Mouse (Mus musculus) G1E (cell line): ENCODE measurements at regions not wholly inside any gene's neighbourhood (a gene's known extent, or its start where the extent isn't known, plus 50 kb on each side); places are given as distances from the start of the nearest gene placed in this dataset.

Source experiments
- ATAC-seq: 2 replicates; pipeline ENCODE4 v1.8.0; 2016; ENCODE audit warnings: mild to moderate bottlenecking; ENCODE audit not compliant: insufficient number of reproducible peaks, poor library complexity, low FRiP score, severe bottlenecking; ENCODE audit errors: extremely low read depth
- DNase-seq: peaks from one replicate; pipeline ENCODE4 v3.0.0; 2012; ENCODE audit warnings: low spot score
- H3K27me3 ChIP-seq: 2 replicates; pipeline ENCODE4 v1.6.1; 2012; ENCODE audit warnings: mild to moderate bottlenecking, low read length, inconsistent platforms; ENCODE audit not compliant: insufficient read depth
- H3K36me3 ChIP-seq: replicated peaks from 2 replicates; pipeline ENCODE3; 2012; ENCODE audit warnings: mild to moderate bottlenecking, inconsistent platforms
- H3K4me1 ChIP-seq: 2 replicates; pipeline ENCODE4 v1.6.1; 2012; ENCODE audit warnings: low read depth, low read length, inconsistent platforms, mixed read lengths; ENCODE audit not compliant: insufficient read depth
- H3K4me3 ChIP-seq: 2 replicates; pipeline ENCODE4 v1.5.1; 2012; ENCODE audit warnings: low read depth, mild to moderate bottlenecking, inconsistent platforms, low read length, moderate library complexity, mixed read lengths
- H3K9me3 ChIP-seq: replicated peaks from 2 replicates; pipeline ENCODE4 v1.6.1; 2012; ENCODE audit warnings: inconsistent platforms
- CTCF ChIP-seq: IDR thresholded peaks from 2 replicates; pipeline ENCODE4 v1.5.1; 2012; ENCODE audit warnings: low read depth, low read length, inconsistent platforms, mixed read lengths
- GATA1 ChIP-seq: IDR thresholded peaks from 2 replicates; pipeline ENCODE4 v1.6.1; 2012; ENCODE audit warnings: borderline replicate concordance, low read length, inconsistent platforms, mixed read lengths
- GATA2 ChIP-seq: IDR thresholded peaks from 2 replicates; pipeline ENCODE4 v1.6.1; 2012; ENCODE audit warnings: low read depth, low read length, inconsistent platforms, borderline replicate concordance
- POLR2AphosphoS5 ChIP-seq: IDR thresholded peaks from 2 replicates; pipeline ENCODE4 v1.6.1; 2012; ENCODE audit warnings: low read depth, low read length, inconsistent platforms; ENCODE audit not compliant: insufficient replicate concordance
- TAL1 ChIP-seq: conservative IDR thresholded peaks from 2 replicates; pipeline ENCODE4 v1.6.1; 2012; ENCODE audit warnings: low read depth, low read length, inconsistent platforms, mixed read lengths

DNA sequence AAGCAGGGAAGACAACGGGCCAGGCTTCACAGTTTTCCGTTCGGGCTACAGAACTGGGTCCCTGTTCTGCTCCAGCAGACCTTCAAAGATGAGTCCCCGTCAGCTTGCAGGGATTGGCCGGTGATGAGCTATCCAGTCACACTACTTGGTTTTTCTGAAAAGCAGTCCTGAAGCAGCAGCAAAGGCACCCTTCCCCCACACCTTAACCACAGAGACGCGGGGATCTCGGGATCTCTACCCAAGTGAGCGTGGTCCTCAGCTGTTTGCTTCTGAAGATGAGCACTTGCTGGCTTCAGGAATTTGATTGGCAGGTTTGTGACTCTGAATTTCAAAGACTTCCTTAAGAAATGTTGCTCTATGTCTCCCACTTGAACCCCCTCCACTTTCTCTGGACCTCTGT, 186.6 kb upstream of the Arglu1 start:
- Histone ChIP-seq H3K27me3 (no peaks in the 10 kb centered on the region), H3K36me3 (no peaks in the 10 kb centered on the region), H3K4me3 (no peak overlapping the region), H3K9me3 (no peaks in the 10 kb centered on the region), H3K4me1 (no peaks in the 10 kb centered on the region)
- DNase-seq: no peak
- ATAC-seq: no peak
- TF ChIP-seq TAL1 (no peak), GATA1 (no peak), CTCF (no peak), POLR2AphosphoS5 (no peak), GATA2 (no peak)

DNA sequence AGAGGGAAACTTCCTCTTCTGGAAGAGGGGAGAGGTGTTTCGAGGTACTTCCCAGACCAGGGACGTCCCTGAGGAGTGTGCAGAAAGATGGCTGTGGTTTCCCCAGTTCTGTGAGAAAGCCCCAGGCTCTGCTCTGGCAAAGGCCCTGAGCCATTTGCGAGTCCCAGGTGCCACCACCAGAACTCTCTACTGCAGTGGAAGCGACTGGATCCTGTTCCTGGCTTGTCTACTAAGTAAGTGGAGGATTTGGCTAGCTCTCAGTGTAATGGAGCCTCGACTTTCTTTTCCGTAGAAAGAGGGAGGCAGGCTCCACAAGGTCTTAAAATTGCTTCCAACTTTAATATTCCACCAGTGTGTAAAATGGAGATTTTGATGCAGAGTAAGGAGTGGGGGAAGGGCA, 186.1 kb upstream of the Arglu1 start:
- Histone ChIP-seq H3K27me3 (no peaks in the 10 kb centered on the region), H3K4me3 (no peak overlapping the region), H3K36me3 (no peaks in the 10 kb centered on the region), H3K4me1 (no peaks in the 10 kb centered on the region), H3K9me3 (no peaks in the 10 kb centered on the region)
- DNase-seq: no peak
- TF ChIP-seq GATA2 (no peak), TAL1 (no peak), POLR2AphosphoS5 (no peak), GATA1 (no peak), CTCF (no peak)
- ATAC-seq: no peak

DNA sequence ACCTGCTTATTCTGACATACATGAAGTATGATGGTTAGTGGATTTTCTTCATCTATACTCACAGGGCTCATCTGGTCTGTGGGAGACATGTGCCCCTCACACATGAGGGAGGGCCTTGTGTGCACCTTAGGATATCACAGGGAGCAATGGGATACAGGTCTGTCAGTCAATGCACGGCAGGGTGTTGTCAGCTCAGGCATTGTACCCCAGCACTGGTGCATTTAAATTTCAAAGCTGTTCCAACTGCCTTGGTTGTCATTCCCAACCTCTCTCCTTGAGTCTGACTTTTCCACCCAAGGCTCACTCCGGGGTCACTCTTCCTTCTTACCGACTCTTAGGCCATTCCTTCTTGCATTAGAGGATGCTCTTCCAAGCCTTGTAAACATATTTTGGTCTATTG, 181.6 kb upstream of the Arglu1 start:
- no peak for DNase-seq
- H3K36me3 ChIP-seq: no peaks in the 10 kb centered on the region
- no peak for ATAC-seq
- TF ChIP-seq TAL1 (no peak), CTCF (no peak), POLR2AphosphoS5 (no peak), GATA1 (no peak), GATA2 (no peak)
- no peaks in the 10 kb centered on the region for H3K9me3 ChIP-seq
- no peaks in the 10 kb centered on the region for H3K4me1 ChIP-seq
- no peaks in the 10 kb centered on the region for H3K27me3 ChIP-seq
- no peak overlapping the region for H3K4me3 ChIP-seq

DNA sequence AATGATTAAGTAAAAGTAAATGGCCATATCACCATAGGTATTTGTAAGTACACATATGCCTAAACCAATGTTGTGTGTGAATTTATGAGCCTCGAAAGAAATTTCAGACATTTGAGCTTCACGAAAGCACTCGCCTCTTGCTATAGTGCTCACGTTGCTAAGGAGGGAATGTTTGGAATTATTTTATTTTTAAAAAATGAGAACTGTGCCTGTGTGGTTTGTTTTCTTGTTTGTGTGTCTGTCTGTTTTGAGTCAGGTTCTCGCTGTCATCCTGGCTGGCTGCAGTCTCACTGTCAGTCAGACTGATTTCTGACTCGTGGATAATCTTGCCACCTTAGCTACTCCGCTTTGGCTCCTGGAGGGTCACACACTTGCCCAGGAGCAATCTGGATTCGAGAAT, 180.7 kb upstream of the Arglu1 start:
- no peaks in the 10 kb centered on the region for H3K27me3 ChIP-seq
- H3K4me1 ChIP-seq: no peaks in the 10 kb centered on the region
- no peak for ATAC-seq
- H3K36me3 ChIP-seq: no peaks in the 10 kb centered on the region
- DNase-seq: no peak
- H3K9me3 ChIP-seq: no peaks in the 10 kb centered on the region
- no peak for TF ChIP-seq CTCF
- TF ChIP-seq GATA2: no peak
- TF ChIP-seq POLR2AphosphoS5: no peak
- TF ChIP-seq TAL1: no peak
- TF ChIP-seq GATA1: no peak
- H3K4me3 ChIP-seq: no peak overlapping the region

DNA sequence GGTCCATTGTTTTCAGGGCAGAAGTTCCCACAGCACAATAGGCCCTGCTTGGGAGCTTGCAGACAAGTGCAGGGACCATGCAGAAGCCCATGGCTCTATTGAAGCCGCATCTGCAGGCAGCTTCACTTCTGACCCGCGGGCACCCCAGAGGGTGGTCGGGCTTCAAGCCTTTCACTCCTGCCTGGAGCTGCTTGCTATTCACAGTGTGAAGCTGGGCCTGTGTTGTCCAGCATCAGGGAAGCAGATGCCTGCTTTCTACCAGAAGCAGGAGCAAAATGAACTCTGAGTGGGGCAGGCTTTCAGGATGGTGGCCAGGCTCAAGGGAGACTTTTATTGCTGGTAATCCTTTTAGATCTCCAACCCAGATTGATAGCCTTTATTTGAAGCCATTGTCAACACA, 180.2 kb upstream of the Arglu1 start:
- no peak for ATAC-seq
- Histone ChIP-seq H3K9me3 (no peaks in the 10 kb centered on the region), H3K36me3 (no peaks in the 10 kb centered on the region), H3K4me1 (no peaks in the 10 kb centered on the region), H3K27me3 (no peaks in the 10 kb centered on the region), H3K4me3 (no peak overlapping the region)
- DNase-seq: no peak
- TF ChIP-seq TAL1: no peak
- TF ChIP-seq GATA1: no peak
- TF ChIP-seq GATA2: no peak
- TF ChIP-seq CTCF: no peak
- no peak for TF ChIP-seq POLR2AphosphoS5

DNA sequence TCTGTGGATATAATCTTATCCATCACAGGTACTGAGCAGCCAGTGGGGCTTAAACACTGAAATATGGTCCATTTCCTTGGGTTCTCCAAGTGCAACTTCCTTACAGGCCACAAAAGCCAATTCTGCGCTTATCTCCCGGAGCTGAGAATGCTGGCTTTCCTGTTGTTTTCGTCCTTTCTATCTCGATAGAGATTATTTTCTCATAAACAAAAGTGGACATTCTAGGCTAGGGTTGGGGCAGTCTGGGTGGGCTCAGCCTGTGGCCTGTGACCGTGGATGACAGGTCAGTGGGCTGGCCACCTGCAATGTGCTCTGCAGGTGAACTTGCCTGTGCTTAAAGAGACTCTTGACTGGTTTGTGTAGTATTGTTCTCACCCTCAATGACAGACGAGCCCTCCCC, 179.0 kb upstream of the Arglu1 start:
- DNase-seq (no peak), ATAC-seq (no peak)
- Histone ChIP-seq H3K36me3 (no peaks in the 10 kb centered on the region), H3K4me1 (no peaks in the 10 kb centered on the region), H3K9me3 (no peaks in the 10 kb centered on the region), H3K27me3 (no peaks in the 10 kb centered on the region), H3K4me3 (no peak overlapping the region)
- TF ChIP-seq CTCF (no peak), TAL1 (no peak), GATA2 (no peak), GATA1 (no peak), POLR2AphosphoS5 (no peak)
